Mouse (Mus musculus) bone marrow, adult 2 months (tissue): ENCODE results near the gene Cdh23.

Source experiments
- CTCF ChIP-seq: fragments of 200-500 bp; IDR thresholded peaks from 2 replicates; pipeline ENCODE4 v1.5.1; 2011; ENCODE audit warnings: low read length, control low read depth; ENCODE audit not compliant: control insufficient read depth, insufficient read depth
- POLR2A ChIP-seq: fragments of 200-500 bp; IDR thresholded peaks from 2 replicates; pipeline ENCODE4 v1.6.1; 2011; ENCODE audit warnings: low read depth, mild to moderate bottlenecking, control low read depth, low read length, borderline replicate concordance; ENCODE audit not compliant: control insufficient read depth

- TF ChIP-seq POLR2A (no peak), CTCF (no peak)
These were observed 251.2 kb downstream of the Cdh23 start for GRCm38 (mm10) chr10:60445031-60445593.
